Mouse (Mus musculus) splenic B cell, adult 2 months (primary cell): ENCODE measurements around the gene Sntb2.
"Not testable (repeated sequence)": the region's sequence is repeated elsewhere in the genome, so short reads cannot be mapped to it uniquely, and the experiment has no call there.

ENCODE experiments used
- DNase-seq: peaks from one replicate; pipeline ENCODE4 v3.0.0-alpha.2; 2011; ENCODE audit warnings: low read depth, low spot score
- H3K27me3 ChIP-seq: 2 replicates; pipeline ENCODE4 v1.6.1; 2012; ENCODE audit warnings: mild to moderate bottlenecking, low read length, moderate library complexity, mixed read lengths; ENCODE audit not compliant: control insufficient read depth, poor library complexity, insufficient read depth, severe bottlenecking
- H3K36me3 ChIP-seq: 2 replicates; pipeline ENCODE4 v1.6.1; 2012; ENCODE audit warnings: mild to moderate bottlenecking, low read length, moderate library complexity, mixed read lengths; ENCODE audit not compliant: control insufficient read depth, poor library complexity, insufficient read depth, severe bottlenecking

Sntb2 gene

GRCm38 (mm10) chr8:106920395-106920741 is 15.2 kb upstream of the Sntb2 start:
- peaks cover 20% of the 10 kb centered on the region for H3K36me3 ChIP-seq
- no peaks in the 10 kb centered on the region for H3K27me3 ChIP-seq
- DNase-seq: no peak

DNA sequence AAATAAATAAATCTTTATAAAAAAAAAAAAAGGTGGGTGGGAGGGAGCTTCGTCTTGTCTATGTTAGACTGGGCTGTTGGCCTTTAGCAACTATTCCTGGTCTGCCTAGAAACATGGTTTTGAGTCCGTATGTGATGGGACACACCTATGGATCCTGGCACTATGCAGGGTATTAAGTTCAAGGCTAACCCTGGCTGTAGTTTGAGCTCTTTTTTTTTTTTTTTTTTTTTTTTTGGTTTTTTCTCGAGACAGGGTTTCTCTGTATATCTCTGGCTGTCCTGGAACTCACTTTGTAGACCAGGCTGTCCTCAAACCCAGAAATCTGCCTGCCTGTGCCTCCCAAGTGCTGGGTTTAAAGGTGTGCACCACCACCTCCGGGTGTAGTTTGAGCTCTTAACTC is 11.5 kb upstream of the Sntb2 start:
- peaks cover 13% of the 10 kb centered on the region; the same call in 1 of the 2 replicates for H3K36me3 ChIP-seq
- no peak for DNase-seq
- H3K27me3 ChIP-seq: no peaks in the 10 kb centered on the region

DNA sequence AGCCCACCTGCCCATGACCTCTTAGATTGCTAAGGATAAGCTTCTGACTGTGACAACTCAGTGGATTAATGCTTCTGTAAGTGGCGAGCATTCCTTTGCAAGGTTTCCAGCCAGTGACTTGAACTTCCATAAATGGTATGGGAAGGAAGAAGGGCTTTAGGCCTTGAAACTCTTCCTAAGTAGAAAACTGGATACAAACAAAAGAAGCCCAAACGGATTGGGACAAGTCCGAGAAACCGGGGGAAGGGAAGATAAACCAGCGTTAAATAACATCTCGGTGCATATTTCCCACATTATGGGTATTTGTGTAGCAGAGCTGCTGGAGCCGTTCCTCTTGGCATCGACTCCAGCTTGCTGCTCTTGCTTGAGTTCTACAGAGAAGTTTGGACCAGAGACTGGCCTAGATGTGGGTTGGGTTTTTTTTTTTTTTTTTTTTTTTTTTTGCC is 10.6 kb upstream of the Sntb2 start:
- no peaks in the 10 kb centered on the region for H3K27me3 ChIP-seq
- peaks cover 13% of the 10 kb centered on the region; the same call in 1 of the 2 replicates for H3K36me3 ChIP-seq
- DNase-seq: no peak

GRCm38 (mm10) chr8:106925446-106925845 is 10.1 kb upstream of the Sntb2 start:
- Histone ChIP-seq H3K27me3 (no peaks in the 10 kb centered on the region), H3K36me3 (peaks cover 13% of the 10 kb centered on the region; the same call in 1 of the 2 replicates)
- DNase-seq: no peak

- no peaks in the 10 kb centered on the region; the same call in 1 of the 2 replicates for H3K27me3 ChIP-seq
- peak; percentile 71 for DNase-seq
- H3K36me3 ChIP-seq: peaks cover 7% of the 10 kb centered on the region; the same call in 1 of the 2 replicates
Observed at GRCm38 (mm10) chr8:106927247-106927646, 8.3 kb upstream of the Sntb2 start.

GRCm38 (mm10) chr8:106928182-106928581 is 7.4 kb upstream of the Sntb2 start:
- H3K27me3 ChIP-seq, H3K36me3 ChIP-seq, DNase-seq: not testable (repeated sequence)

DNA sequence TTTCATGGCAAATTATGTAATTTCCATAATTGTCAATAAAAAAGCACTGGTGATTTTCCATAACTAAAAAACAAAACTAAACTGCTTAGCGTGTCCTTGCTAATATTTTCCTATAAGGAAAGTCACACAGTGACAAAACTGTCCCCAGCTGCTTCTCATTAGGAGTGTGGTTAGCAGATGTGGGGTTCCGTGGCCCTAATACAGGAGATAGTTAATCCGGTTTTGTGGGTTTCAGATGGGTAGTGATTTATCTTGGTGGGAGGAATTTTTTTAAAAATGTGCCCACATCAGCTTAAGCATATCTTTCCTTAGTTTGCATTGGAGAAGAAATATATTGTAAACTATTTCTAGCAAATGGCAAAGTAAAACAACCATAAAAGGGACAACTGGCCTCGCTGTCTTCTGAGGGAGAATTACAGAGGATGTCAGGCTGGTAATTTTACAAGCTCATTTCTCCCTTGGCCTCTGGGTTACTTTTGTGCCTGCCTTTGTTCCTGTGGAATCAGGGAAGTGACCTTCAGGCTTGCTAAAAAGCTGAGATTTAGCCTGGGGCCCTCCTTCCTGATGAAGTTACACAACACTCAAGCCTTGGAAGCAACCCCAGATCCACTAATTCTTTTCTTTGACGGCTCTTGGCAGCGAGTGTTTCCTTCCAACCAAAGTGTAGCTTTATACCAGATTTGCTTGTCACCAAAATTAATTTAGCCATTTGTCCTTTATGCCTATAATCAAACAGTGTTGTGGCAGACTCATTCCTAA is 6.2 kb upstream of the Sntb2 start:
- DNase-seq: no peak
- Histone ChIP-seq H3K27me3 (no peaks in the 10 kb centered on the region; the same call in 1 of the 2 replicates), H3K36me3 (no peaks in the 10 kb centered on the region)

- no peaks in the 10 kb centered on the region for H3K36me3 ChIP-seq
- no peak for DNase-seq
- no peaks in the 10 kb centered on the region; the same call in 1 of the 2 replicates for H3K27me3 ChIP-seq
Observed at GRCm38 (mm10) chr8:106929921-106930320, 5.6 kb upstream of the Sntb2 start.

GRCm38 (mm10) chr8:106932376-106933065 is 3.0 kb upstream of the Sntb2 start:
- DNase-seq: peak; percentile 14
- no peaks in the 10 kb centered on the region for H3K36me3 ChIP-seq
- H3K27me3 ChIP-seq: no peaks in the 10 kb centered on the region; the same call in 1 of the 2 replicates

DNA sequence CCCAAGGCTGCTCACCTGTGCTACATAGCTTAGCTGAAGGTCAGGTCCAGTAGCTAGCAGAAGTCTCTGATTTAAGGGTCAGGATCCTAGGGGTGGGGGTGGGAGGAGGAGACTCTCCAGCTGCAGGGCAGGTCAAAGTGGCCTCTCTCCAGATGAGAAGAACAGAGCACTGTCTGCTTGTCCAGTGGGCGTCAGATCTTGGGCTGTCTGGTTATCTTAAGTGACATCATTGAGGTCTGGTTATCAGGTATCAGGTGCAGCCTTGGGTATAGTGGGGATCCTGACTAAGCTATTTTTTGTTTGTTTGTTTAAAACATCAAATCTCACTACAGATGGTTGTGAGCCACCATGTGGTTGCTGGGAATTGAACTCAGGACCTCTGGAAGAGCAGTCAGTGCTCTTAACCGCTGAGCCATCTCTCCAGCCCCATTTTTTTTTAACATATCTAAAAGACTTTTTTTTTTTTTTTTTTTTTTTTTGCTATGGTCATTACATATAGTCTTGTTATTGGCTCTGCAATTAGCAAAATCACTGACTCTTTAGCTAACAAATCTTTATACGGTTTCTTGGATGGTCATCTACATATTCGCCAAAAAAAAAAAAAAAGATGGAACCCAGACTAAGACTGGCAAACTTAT is 1.9 kb upstream of the Sntb2 start:
- DNase-seq: no peak
- Histone ChIP-seq H3K27me3 (no peaks in the 10 kb centered on the region; the same call in 1 of the 2 replicates), H3K36me3 (no peaks in the 10 kb centered on the region)

DNA sequence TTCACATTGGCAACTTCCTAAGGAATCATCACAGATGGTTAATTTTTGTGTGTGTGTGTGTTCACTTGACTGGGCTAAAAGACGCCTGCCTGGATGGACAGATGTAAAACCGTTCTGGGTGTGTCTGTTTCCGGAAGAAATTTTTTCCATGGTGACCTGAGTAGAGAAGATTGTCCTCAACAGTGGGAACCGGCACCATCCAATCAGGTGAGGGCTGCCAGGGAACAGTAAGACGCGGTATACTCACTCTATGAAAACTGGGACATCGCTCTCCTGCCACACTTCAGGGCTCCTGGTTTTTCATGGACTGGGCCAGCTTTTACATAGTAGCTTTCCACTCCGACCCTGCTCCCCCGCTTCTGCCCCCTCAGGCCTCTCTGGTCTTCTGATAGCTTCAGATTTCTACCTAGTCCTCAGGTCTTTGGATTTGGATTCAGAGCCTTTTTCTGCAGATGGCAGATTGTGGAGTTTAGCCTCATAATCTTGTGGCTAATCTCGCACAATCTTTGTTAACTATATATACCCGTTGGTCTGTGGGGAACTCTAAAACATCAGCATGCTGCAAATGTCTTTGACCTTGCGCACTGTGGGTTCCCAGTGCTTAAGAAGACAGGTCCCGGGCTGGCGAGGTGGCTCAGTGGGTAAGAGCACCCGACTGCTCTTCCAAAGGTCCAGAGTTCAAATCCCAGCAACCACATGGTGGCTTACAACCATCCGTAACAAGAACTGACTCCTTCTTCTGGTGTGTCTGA is 1.1 kb upstream of the Sntb2 start:
- H3K36me3 ChIP-seq: no peaks in the 10 kb centered on the region
- no peaks in the 10 kb centered on the region; the same call in 1 of the 2 replicates for H3K27me3 ChIP-seq
- no peak for DNase-seq

- Histone ChIP-seq H3K27me3 (no peaks in the 10 kb centered on the region; the same call in 1 of the 2 replicates), H3K36me3 (no peaks in the 10 kb centered on the region)
- peak; percentile 54 for DNase-seq
Observed at GRCm38 (mm10) chr8:106935899-106936477, 438 bp downstream of the Sntb2 start.

DNA sequence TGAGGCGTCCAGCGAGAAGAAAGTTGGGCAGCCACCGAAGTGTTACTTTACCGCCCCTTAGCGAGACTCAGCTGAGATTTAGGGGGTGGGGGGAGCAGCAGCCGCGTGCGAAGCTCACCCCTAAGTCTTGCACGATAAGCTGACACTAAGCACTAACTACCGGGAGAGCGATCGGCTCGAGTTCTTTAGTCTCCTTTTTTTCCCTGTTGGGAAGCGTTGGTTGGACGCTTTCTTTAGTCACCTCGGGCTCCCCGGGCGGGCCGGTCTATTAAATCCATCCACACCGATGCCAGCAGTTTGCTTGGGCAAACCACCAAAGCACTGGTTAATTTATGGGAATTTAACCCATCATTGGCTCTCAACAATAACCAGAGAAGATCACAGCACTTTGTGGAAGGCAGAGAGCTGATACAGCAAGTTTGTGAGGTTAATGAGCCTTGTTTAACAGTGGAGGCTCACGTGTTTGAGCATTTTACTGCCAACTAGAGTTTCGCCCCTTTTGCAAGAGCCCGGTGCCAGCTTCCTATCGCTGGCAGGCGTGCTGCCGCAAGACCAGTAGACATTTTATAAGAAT is 1.0 kb downstream of the Sntb2 start:
- DNase-seq: peak; percentile 22
- Histone ChIP-seq H3K36me3 (no peaks in the 10 kb centered on the region), H3K27me3 (no peaks in the 10 kb centered on the region; the same call in 1 of the 2 replicates)
